Mouse (Mus musculus) CD4-positive helper T cell, adult 2 months (primary cell): Measurements from ENCODE around the gene Hoxd1.

Experiments
- DNase-seq: peaks from one replicate; pipeline ENCODE4 v3.0.0-alpha.2; 2012; ENCODE audit warnings: low read depth, missing footprints, low spot score

Hoxd1 gene

GRCm38 (mm10) chr2:74732513-74733316, 30.1 kb upstream of the Hoxd1 start:
- no peak for DNase-seq

GRCm38 (mm10) chr2:74733317-74733661, 29.5 kb upstream of the Hoxd1 start:
- DNase-seq, result no peak

GRCm38 (mm10) chr2:74733765-74734164, 29.0 kb upstream of the Hoxd1 start:
- DNase-seq, result no peak

GRCm38 (mm10) chr2:74734451-74734850, 28.3 kb upstream of the Hoxd1 start:
- DNase-seq, result no peak

- no peak for DNase-seq
Measured at GRCm38 (mm10) chr2:74734996-74735811, 27.6 kb upstream of the Hoxd1 start.

- DNase-seq, result no peak
Measured at GRCm38 (mm10) chr2:74735851-74736687, 26.7 kb upstream of the Hoxd1 start.

GRCm38 (mm10) chr2:74736688-74737577, 25.8 kb upstream of the Hoxd1 start:
- no peak for DNase-seq

- no peak for DNase-seq
Measured at GRCm38 (mm10) chr2:74737578-74738070, 25.2 kb upstream of the Hoxd1 start.

- no peak for DNase-seq
Measured at GRCm38 (mm10) chr2:74738623-74739475, 23.9 kb upstream of the Hoxd1 start.

- no peak for DNase-seq
Measured at GRCm38 (mm10) chr2:74739476-74739800, 23.3 kb upstream of the Hoxd1 start.

- no peak for DNase-seq
Measured at GRCm38 (mm10) chr2:74739869-74740268, 22.9 kb upstream of the Hoxd1 start.

GRCm38 (mm10) chr2:74740311-74741091, 22.3 kb upstream of the Hoxd1 start:
- no peak for DNase-seq

- no peak for DNase-seq
Measured at GRCm38 (mm10) chr2:74741252-74741978, 21.4 kb upstream of the Hoxd1 start.

GRCm38 (mm10) chr2:74741979-74742277, 20.9 kb upstream of the Hoxd1 start:
- no peak for DNase-seq

- no peak for DNase-seq
Measured at GRCm38 (mm10) chr2:74745540-74746297, 17.1 kb upstream of the Hoxd1 start.

GRCm38 (mm10) chr2:74746298-74746921, 16.4 kb upstream of the Hoxd1 start:
- DNase-seq, result no peak

- no peak for DNase-seq
Measured at GRCm38 (mm10) chr2:74747006-74747405, 15.8 kb upstream of the Hoxd1 start.
